Mouse (Mus musculus) midbrain, embryonic 12.5 days (tissue): ENCODE results near the gene Gngt1. TPM values are rescaled to one million over a fixed set of nuclear protein-coding genes. Genes with fewer than 3 reads are reported as not detected.

Experiments
- ATAC-seq: fragments of 200-750 bp; cut with Nextera tagmentation; 2 replicates; pipeline ENCODE4 v1.8.0; 2017; ENCODE audit warnings: low read depth, moderate TSS enrichment, moderate library complexity; ENCODE audit not compliant: low FRiP score
- H3K27ac ChIP-seq: fragments of 300-500 bp; sonication (generic); replicated peaks from 2 replicates; pipeline ENCODE4 v1.5.1; 2016; ENCODE audit warnings: mild to moderate bottlenecking
- H3K27me3 ChIP-seq: fragments of 300-500 bp; sonication (generic); 2 replicates; pipeline ENCODE4 v1.6.1; 2016; ENCODE audit warnings: mild to moderate bottlenecking
- H3K36me3 ChIP-seq: fragments of 300-500 bp; sonication (generic); 2 replicates; pipeline ENCODE4 v1.6.1; 2016
- H3K4me1 ChIP-seq: fragments of 300-500 bp; sonication (generic); 2 replicates; pipeline ENCODE4 v1.6.1; 2016
- H3K4me2 ChIP-seq: fragments of 300-500 bp; sonication (generic); replicated peaks from 2 replicates; pipeline ENCODE4 v1.6.1; 2016; ENCODE audit warnings: mild to moderate bottlenecking, moderate library complexity
- H3K4me3 ChIP-seq: fragments of 300-500 bp; sonication (generic); 2 replicates; pipeline ENCODE4 v1.5.1; 2016; ENCODE audit warnings: mild to moderate bottlenecking
- H3K9ac ChIP-seq: fragments of 300-500 bp; sonication (generic); replicated peaks from 2 replicates; pipeline ENCODE4 v1.6.1; 2016; ENCODE audit warnings: mild to moderate bottlenecking, moderate library complexity
- H3K9me3 ChIP-seq: fragments of 300-500 bp; sonication (generic); 2 replicates; pipeline ENCODE4 v1.6.1; 2016; ENCODE audit warnings: mild to moderate bottlenecking
- WGBS: fragments of 180-500 bp; shearing (Covaris S2); methylation state at CpG from one replicate; pipeline ENCODE4 v1.1.7; 2016; 5-methylcytosine and 5-hydroxymethylcytosine counted together
- polyA plus RNA-seq: library from polyadenylated mRNA; unstranded; fragments of >200 nt; fragmentation: Nextera tagmentation; extraction: Ambion mirVana; gene quantifications from 2 replicates; pipeline ENCODE4 v1.2.1, GENCODE M21; 2016

The Gngt1 gene
- polyA plus RNA-seq, 1 experiment from 2014 or later: not detected

GRCm38 (mm10) chr6:4008501-4009040 is 15.0 kb downstream of the Gngt1 start:
- Histone ChIP-seq H3K27me3 (0 out of 2 replicates have a peak, but pooled peaks cover 3% of the 10 kb centered on the region), H3K9ac (no peak overlapping the region), H3K4me2 (no peak overlapping the region), H3K4me3 (no peak overlapping the region), H3K36me3 (no peaks in the 10 kb centered on the region), H3K27ac (no peak overlapping the region), H3K9me3 (no peaks in the 10 kb centered on the region), H3K4me1 (peaks cover 6% of the 10 kb centered on the region)
- WGBS: 82% methylated on average over 2 of the region's 2 CpGs
- ATAC-seq: no peak

DNA sequence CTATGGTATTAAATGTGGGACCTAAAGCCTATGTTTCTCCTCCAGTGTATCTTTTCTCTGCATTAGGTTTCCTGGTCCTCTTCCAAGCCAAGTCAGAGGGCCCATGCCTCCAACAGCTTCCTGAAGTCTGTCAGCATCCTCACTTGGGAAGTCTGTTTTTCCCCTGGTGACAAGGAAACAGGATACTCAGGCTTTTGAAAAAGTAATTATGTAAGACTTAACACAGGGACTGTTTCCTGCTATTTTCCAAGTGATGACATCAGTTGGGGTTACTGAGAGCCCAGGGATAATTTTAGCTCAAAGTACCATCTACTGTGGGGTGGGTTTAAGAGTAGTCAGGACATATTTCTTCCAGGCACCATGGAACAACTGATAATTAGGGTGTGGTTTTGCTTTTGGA is 16.0 kb downstream of the Gngt1 start:
- Histone ChIP-seq H3K4me1 (no peaks in the 10 kb centered on the region), H3K4me2 (no peak overlapping the region), H3K4me3 (no peak overlapping the region), H3K27ac (no peak overlapping the region), H3K36me3 (no peaks in the 10 kb centered on the region), H3K9ac (no peak overlapping the region), H3K27me3 (no peaks in the 10 kb centered on the region), H3K9me3 (no peaks in the 10 kb centered on the region)
- no peak for ATAC-seq

GRCm38 (mm10) chr6:4022645-4023044 is 29.1 kb downstream of the Gngt1 start:
- H3K4me2 ChIP-seq: no peak overlapping the region
- H3K4me1 ChIP-seq: no peaks in the 10 kb centered on the region
- H3K9me3 ChIP-seq: no peaks in the 10 kb centered on the region
- H3K27me3 ChIP-seq: no peaks in the 10 kb centered on the region
- H3K36me3 ChIP-seq: no peaks in the 10 kb centered on the region
- 79% methylated on average over 1 of the region's 1 CpGs for WGBS
- no peak overlapping the region for H3K27ac ChIP-seq
- no peak for ATAC-seq
- no peak overlapping the region for H3K4me3 ChIP-seq
- no peak overlapping the region for H3K9ac ChIP-seq

DNA sequence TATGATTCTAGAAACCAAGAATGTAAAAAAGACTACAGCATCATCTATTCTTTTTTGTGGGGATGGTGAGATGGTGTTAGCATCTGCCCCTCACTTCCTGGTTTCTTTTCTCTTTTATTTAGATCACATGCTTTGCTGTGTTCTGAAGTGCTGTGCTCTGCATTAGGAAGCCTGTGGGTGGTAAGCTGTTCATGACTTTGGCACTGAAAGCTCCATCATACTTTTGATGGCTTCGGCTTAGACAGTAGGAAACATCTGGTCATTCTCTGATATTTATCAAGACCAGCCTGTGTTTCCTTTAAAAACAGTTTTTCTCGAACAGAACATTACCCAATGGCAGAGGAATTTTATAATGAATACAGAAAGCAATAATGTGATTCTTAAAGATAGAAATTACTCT is 32.8 kb downstream of the Gngt1 start:
- ATAC-seq: no peak
- H3K27ac ChIP-seq: no peak overlapping the region
- no peaks in the 10 kb centered on the region for H3K27me3 ChIP-seq
- H3K9ac ChIP-seq: no peak overlapping the region
- no peaks in the 10 kb centered on the region for H3K36me3 ChIP-seq
- H3K4me1 ChIP-seq: no peaks in the 10 kb centered on the region
- H3K4me3 ChIP-seq: no peak overlapping the region
- H3K4me2 ChIP-seq: no peak overlapping the region
- H3K9me3 ChIP-seq: no peaks in the 10 kb centered on the region
- WGBS: 80% methylated on average over 2 of the region's 2 CpGs

GRCm38 (mm10) chr6:4030956-4031355 is 37.4 kb downstream of the Gngt1 start:
- Histone ChIP-seq H3K27ac (no peak overlapping the region), H3K4me3 (no peak overlapping the region), H3K4me2 (no peak overlapping the region), H3K9ac (no peak overlapping the region), H3K27me3 (no peaks in the 10 kb centered on the region), H3K36me3 (no peaks in the 10 kb centered on the region), H3K4me1 (no peaks in the 10 kb centered on the region), H3K9me3 (no peaks in the 10 kb centered on the region)
- WGBS: 85% methylated on average over 3 of the region's 3 CpGs
- no peak for ATAC-seq

- no peak for ATAC-seq
- Histone ChIP-seq H3K36me3 (no peaks in the 10 kb centered on the region), H3K9ac (no peak overlapping the region), H3K27ac (no peak overlapping the region), H3K4me2 (no peak overlapping the region), H3K4me1 (no peaks in the 10 kb centered on the region), H3K9me3 (no peaks in the 10 kb centered on the region), H3K4me3 (no peak overlapping the region), H3K27me3 (no peaks in the 10 kb centered on the region)
- 81% methylated on average over 1 of the region's 1 CpGs for WGBS
Observed at GRCm38 (mm10) chr6:4041821-4042220, 48.2 kb downstream of the Gngt1 start.

Other genes starting within 250 kb of the Gngt1 start
- 1.4 and 1.6 TPM in 2 replicates for gene Calcr, start 229.1 kb upstream of the Gngt1 start, polyA plus RNA-seq
- 0.20 and 0.46 TPM in 2 replicates for gene Tfpi2, start 4.9 kb upstream of the Gngt1 start, polyA plus RNA-seq
- 31.2 and 34.4 TPM in 2 replicates for gene Gng11, start 10.1 kb downstream of the Gngt1 start, polyA plus RNA-seq
- gene Bet1, start 93.2 kb downstream of the Gngt1 start, polyA plus RNA-seq: 53.0 and 53.5 TPM in 2 replicates